Mouse (Mus musculus): ENCODE measurements around the gene Cdkl1. TPM values are rescaled to one million over a fixed set of nuclear protein-coding genes. Genes with fewer than 3 reads are reported as not detected.

The Cdkl1 gene
- 12.4 TPM for polyA plus RNA-seq (2014; fragmentation: Illumina TruSeq; extraction: RNeasy Lipid Tissue Mini Kit (QIAGEN cat#74804); ENCODE audit: low read depth, low replicate concordance)

GRCm38 (mm10) chr12:69790530-69791505 is at the start of gene Cdkl1:
TSS of gene Cdkl1 (minus strand) at chr12:69791267.

GRCm38 (mm10) chr12:69724711-69725460 is 66.2 kb downstream of the Cdkl1 start, which contains the start of the genes L2hgdh and Atp5s:
TSS of gene L2hgdh (minus strand) at chr12:69724873.
TSS of gene Atp5s (plus strand) at chr12:69724950.

Other genes with a start within 250 kb of the Cdkl1 start
- gene Vcpkmt, start 208.2 kb downstream of the Cdkl1 start, polyA plus RNA-seq (2014; fragmentation: Illumina TruSeq; extraction: RNeasy Lipid Tissue Mini Kit (QIAGEN cat#74804); ENCODE audit: low read depth, low replicate concordance): 3.2 TPM
- gene Sos2, start 109.4 kb downstream of the Cdkl1 start, polyA plus RNA-seq (2014; fragmentation: Illumina TruSeq; extraction: RNeasy Lipid Tissue Mini Kit (QIAGEN cat#74804); ENCODE audit: low read depth, low replicate concordance): 32.8 TPM
- gene L2hgdh, start 66.4 kb downstream of the Cdkl1 start, polyA plus RNA-seq (2014; fragmentation: Illumina TruSeq; extraction: RNeasy Lipid Tissue Mini Kit (QIAGEN cat#74804); ENCODE audit: low read depth, low replicate concordance): 39.9 TPM
- gene Atp5s, start 66.3 kb downstream of the Cdkl1 start, polyA plus RNA-seq (2014; fragmentation: Illumina TruSeq; extraction: RNeasy Lipid Tissue Mini Kit (QIAGEN cat#74804); ENCODE audit: low read depth, low replicate concordance): 50.6 TPM
- 4.8 TPM for gene Atl1, start 101.3 kb upstream of the Cdkl1 start, polyA plus RNA-seq (2014; fragmentation: Illumina TruSeq; extraction: RNeasy Lipid Tissue Mini Kit (QIAGEN cat#74804); ENCODE audit: low read depth, low replicate concordance)
- gene Map4k5, start 101.9 kb upstream of the Cdkl1 start, polyA plus RNA-seq (2014; fragmentation: Illumina TruSeq; extraction: RNeasy Lipid Tissue Mini Kit (QIAGEN cat#74804); ENCODE audit: low read depth, low replicate concordance): 20.2 TPM
- gene Sav1, start 195.7 kb upstream of the Cdkl1 start, polyA plus RNA-seq (2014; fragmentation: Illumina TruSeq; extraction: RNeasy Lipid Tissue Mini Kit (QIAGEN cat#74804); ENCODE audit: low read depth, low replicate concordance): 30.3 TPM